Mouse (Mus musculus) c-Kit-positive CD71-positive TER-119-positive erythroid progenitor cells, embryonic 14.5 days (primary cell): Measurements from ENCODE around the gene Pde5a.

ENCODE experiments used
- DNase-seq: peaks from one replicate; pipeline ENCODE4 v3.0.0-alpha.2; 2013; ENCODE audit warnings: low spot score

Pde5a gene

GRCm38 (mm10) chr3:122728852-122729600 lies at the start of gene Pde5a:
TSS of gene Pde5a (plus strand) at chr3:122728947.
- no peak for DNase-seq

DNA sequence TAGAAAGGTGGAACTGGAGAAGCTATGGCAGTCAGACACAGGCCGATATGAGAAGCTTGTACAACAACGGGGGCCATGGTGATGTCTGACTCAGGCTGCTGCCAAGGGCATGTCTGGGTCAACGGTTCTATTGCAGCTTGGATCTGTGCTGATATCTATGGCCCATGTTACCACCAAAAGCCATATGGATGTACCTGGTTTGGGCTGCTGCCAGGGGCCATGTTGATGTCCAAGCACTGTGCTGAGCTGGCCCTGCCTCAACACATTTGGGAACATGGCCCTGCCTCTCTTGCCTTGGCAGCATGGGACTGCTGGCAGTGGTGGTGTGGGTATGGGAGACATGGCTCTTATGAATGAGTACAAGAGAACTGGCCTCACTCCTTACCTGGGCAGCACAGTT lies 47.9 kb upstream of the Pde5a start:
- DNase-seq = no peak

DNA sequence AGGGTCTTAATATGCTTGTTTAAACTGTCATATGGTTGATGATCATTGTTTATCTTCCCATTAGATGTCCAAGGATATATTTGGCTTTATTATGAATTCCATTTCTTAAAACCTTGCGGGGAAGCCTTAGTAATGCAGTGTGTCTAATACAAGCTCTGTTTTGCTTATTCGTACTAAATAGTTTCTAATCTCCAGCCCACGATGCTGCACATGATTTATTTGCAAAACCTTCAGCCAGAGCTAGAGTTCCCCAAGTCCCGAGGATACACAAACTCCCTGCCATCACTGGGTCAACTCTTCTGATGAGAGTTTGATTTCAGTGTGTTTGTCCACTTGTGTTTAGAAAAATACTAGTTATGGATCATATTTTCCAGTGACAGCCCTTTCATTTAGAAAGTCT lies 46.4 kb upstream of the Pde5a start:
- no peak for DNase-seq

GRCm38 (mm10) chr3:122684832-122685231 lies 43.9 kb upstream of the Pde5a start:
- DNase-seq = no peak

DNA sequence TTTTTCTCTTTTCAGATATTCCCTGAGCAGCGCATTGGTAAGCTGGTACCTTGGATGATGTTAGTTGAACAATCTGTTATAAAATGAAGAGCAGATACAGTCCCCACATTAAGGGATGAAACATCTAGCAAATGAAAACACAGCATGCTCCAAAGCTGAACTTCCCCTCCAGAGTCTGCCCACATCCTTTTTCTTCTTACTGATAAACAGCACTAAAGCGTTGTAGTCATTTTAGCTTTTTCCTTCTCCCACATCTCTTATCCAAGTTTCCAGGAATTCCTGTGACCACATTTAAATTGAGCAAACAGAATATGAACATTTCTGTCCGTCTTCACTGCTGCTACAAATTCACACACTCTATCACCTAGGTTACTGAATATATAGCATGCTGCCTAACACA lies 35.7 kb upstream of the Pde5a start:
- DNase-seq = no peak

- DNase-seq = no peak
These were observed 32.9 kb upstream of the Pde5a start for GRCm38 (mm10) chr3:122695870-122696269.

GRCm38 (mm10) chr3:122696672-122697071 lies 32.1 kb upstream of the Pde5a start:
- DNase-seq = no peak

GRCm38 (mm10) chr3:122704209-122704608 lies 24.5 kb upstream of the Pde5a start:
- no peak for DNase-seq

GRCm38 (mm10) chr3:122705246-122705645 lies 23.5 kb upstream of the Pde5a start:
- DNase-seq = no peak

DNA sequence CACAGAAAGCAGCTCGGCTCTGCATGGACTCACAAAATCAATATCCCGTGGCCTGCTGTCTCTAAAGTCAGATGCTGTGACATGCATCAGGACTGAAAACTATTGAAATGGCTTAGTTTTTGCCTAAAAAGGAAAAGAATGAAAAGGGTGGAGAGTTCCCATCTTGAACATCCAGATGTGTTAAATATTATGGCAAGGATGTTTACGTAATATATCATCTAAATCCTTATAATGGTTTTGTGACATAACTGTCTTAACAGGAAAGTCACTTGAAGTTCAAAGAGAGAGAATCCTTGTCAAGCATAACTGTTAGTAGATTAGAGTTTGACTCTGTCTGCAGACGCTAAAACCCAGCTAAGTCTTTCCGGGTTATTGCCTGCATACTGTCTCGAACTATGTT lies 20.3 kb upstream of the Pde5a start:
- DNase-seq = no peak

GRCm38 (mm10) chr3:122710141-122710540 lies 18.6 kb upstream of the Pde5a start:
- DNase-seq = no peak

GRCm38 (mm10) chr3:122718631-122719030 lies 10.1 kb upstream of the Pde5a start:
- DNase-seq = no peak

DNA sequence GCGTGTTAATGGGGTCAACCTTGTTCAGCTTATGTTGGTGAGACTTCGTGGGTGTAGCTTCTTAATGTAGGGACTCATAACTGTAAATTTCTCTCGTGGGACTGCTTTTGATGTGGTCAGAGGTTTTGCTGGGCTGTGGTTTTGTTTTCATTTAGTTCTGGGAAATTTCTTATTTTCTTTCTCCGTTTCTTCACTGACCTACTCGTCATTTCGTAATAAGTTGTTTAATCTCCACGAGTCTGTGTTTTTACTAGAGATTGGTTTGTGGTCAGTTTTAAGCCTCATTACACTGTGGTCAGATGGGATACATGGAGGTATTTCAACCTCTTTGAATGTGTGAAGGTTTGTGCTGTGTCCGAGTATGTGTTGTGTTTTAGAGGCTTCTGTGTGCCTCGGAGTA lies 7.2 kb upstream of the Pde5a start:
- DNase-seq = no peak

GRCm38 (mm10) chr3:122729601-122729959 lies 833 bp downstream of the Pde5a start:
- DNase-seq = no peak

- no peak for DNase-seq
These were observed 1.4 kb downstream of the Pde5a start for GRCm38 (mm10) chr3:122729960-122730740.

DNA sequence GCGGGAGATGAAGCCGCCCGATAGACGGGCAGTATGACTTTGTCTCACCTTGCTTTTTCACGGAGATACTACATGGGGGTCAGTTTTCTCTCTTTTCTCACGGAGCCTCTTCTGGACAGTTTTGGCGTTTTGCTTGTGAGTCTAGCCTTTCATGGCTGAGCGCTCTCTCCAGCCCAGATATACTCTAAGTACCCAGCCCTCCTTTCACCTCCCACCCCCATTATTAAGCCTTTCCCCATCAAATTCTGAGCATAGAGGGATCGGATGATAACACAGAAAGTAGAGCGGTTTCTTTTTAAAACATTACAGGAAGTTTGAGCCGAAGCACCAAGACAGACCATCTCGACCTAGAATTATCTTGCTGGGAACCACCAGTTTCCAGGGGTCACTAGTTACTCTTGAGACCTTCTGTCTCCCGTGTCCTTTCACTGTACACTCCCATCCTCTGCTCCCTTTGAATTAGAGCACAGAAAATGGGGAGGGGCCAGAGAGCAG lies 2.0 kb downstream of the Pde5a start:
- no peak for DNase-seq

- no peak for DNase-seq
These were observed 5.1 kb downstream of the Pde5a start for GRCm38 (mm10) chr3:122733806-122734205.

- no peak for DNase-seq
These were observed 5.6 kb downstream of the Pde5a start for GRCm38 (mm10) chr3:122734329-122734728.

- DNase-seq = no peak
These were observed 10.7 kb downstream of the Pde5a start for GRCm38 (mm10) chr3:122739460-122739859.

DNA sequence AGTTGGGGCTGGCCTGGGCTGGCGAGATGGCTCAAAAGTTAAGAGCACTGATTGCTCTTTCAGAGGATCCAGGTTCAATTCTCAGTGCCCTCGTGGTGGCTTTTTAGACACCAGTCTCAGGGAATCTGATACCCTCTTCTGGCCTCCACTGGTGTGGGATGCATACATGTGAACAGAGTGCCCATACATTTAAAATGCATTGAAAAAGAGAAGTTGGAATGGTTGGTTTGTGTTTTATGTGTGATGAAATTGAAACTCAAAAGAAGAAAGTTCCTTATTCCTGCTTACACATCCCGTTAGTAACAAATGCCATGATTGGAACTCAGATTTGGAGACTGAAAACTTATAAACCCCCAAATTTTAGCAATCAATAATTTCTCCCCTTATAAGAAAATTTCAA lies 15.5 kb downstream of the Pde5a start:
- DNase-seq = no peak

- DNase-seq = no peak
These were observed 19.4 kb downstream of the Pde5a start for GRCm38 (mm10) chr3:122747921-122748700.

- DNase-seq = no peak
These were observed 34.6 kb downstream of the Pde5a start for GRCm38 (mm10) chr3:122763240-122763761.
